Mouse (Mus musculus): ENCODE data around the gene Dcp1b.
A peak's percentile ranks its signal among the peaks of the same experiment; 100 is the strongest.
"Not testable (repeated sequence)": the region's sequence is repeated elsewhere in the genome, so short reads cannot be mapped to it uniquely, and the experiment has no call there.

Dcp1b gene

DNA sequence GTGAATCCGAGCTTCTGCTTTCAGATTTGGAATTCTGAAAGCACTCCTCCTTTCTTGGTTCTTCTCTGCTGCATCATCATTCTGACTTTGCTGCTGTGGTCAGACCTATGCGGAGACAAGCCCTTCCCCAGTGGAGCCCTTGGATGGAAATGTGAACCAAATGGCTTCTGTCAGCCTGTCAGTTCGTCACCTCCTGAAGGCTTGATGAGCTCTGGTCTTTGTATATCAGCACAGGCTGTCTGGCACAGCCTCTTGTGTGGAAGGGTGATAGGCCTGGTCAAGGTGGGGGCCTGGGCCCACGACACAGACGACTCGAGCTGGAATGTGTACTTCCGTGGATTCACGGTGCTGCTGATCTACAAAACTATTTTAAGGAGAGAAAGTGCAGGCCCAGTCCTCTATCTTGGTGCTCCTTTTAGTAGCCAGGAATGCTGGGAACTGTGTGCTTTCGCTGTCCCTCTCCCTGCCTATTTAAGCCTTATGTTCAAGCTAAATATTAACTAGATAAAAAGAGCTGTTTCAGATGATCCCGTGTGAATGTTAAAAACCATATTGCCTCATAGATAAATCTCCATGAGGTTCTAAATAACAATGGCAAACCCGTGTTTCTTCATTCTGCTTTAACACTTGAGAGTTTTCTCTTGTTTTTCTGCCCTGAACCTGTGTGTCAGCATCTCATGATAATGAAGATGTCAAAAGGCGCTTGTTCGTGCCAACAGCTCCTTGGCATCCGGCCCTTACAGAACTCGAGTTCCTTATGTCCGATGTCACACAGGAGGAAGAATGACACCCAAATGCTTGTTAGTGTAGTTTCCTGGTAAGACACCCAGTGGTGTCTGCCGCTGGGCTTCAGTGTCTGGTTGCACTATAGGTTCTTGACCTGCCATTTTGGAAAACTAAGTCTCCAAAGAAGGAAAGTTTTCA lies 21.6 kb downstream of the Dcp1b start, which contains the start of gene Cacna1c:
Gene Cacna1c (minus strand): TSS at position 37 of the 924 bp plus-strand sequence.
- no peak for DNase-seq (ENCODE audit: low spot score)

DNA sequence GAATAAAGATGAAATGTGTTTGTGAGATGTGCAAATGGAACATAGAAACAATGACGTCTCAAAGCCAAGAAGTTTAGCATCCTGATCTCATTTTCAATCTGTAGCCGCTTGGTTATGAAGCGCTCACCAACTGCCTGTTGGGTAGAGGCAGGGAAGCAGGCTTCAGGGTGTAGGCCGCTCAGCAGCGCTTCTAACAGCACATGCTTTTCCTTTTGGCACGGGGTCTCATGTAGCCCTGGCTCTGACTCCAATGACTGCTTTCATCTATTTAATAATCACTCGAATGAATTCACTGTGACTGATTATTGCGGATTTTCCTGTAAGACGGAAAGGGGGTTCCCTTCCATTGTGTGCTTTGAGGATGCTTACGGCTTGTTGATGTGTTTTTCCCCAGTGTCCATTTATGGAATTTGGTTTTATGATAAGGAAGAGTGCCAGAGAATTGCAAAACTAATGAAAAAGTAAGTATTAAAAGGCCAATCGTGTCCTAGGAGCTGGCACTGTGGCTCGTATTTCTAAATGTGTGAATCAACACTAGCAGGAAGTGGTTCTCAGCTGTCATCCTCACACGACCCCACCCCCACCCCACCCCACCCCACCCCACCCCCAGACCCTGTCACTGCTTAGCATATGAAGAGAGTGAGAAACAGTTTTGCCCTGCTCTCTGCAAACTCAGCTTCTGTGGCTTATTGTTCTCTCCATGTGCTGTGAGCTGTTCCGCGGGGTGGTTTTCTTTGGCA lies 23.7 kb downstream of the Dcp1b start:
- DNase-seq (ENCODE audit: low spot score): no peak

DNA sequence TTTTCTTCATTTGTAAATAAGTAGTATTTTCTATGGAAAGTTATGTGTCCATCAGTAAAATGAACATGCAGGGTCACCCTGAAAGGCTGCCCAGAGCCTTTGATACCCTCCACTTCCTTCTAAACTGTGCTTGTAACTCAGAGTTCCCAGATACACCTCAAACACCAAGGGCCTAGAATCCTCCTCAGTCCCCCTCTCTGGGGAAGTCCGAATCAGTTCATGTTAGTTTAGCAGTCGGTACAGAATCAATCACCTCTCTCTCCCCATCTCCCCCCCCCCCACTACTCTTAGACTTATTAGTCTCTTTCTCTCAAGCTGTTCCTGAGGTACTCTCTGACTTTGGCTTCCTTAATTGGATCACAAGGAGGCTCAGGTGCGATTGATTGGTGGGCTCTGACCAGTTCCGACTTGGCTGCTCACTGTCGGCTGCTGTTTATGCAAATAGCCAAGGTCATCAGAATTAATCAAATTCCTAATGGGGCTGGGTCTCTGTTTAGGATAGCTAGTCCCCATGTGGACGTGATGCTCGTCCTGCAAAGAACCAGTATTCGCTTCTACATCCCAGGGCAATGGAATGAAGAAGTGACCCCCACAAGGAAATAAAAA lies 24.3 kb downstream of the Dcp1b start:
- no peak for DNase-seq (ENCODE audit: low spot score)

DNA sequence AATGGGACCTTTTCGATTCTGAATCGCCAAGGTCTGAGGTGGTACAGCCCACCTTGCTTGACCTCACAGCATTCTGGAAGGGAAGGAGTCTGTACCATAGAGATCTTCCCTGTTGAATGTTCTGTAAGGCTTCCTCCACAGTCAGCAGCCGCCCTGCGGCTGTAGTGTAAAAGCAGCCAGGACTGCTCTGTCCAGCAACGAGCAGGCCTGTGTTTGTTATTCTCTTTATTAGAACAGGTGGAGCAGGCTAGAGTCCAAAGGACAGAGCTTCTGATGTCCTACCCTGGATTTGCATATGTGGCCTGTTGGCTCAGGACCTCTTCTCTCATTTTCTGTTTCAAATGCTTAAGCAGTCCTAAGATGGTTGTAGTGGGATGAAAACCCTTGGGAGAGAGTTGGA lies 25.3 kb downstream of the Dcp1b start:
- no peak for DNase-seq (ENCODE audit: low spot score)

DNA sequence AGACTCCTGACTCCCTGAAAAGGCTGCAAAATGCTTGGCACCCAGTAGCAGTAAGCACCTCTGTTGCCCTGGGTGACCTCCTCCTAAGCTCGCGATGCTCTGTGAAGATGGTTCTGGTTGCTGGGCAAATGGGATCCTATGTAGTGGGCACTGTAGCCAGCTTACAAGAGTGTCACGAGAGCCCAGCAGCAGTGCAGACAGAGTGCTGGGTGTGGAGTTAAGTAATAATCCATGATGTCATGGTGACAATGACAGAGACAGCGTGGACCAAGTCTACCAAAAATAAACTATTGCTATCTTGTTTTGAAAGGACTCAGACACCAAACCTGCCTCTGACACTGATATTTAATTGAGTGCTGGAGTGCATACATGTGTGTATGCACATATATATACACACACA lies 26.5 kb downstream of the Dcp1b start:
- DNase-seq (ENCODE audit: low spot score): no peak

DNA sequence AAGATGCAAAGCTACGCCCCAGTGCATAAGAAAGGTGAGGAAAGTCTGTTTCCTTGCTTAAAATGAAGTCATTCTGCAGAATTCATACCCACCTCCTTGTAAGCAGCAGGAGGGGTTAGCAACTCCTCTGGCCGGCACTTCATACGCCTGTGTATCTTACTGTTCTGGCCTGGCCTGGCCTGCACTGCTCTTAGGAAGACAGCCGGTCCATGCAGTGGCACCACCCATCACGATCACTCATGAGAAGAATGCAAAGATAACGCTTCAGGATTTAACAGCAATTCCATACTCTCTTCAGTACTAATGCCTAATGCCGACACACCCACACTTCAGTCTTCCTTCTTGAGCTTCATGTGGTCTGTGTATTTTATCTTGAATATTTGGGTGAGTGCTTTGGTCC lies 29.2 kb downstream of the Dcp1b start:
- no peak for DNase-seq (ENCODE audit: low spot score)

DNA sequence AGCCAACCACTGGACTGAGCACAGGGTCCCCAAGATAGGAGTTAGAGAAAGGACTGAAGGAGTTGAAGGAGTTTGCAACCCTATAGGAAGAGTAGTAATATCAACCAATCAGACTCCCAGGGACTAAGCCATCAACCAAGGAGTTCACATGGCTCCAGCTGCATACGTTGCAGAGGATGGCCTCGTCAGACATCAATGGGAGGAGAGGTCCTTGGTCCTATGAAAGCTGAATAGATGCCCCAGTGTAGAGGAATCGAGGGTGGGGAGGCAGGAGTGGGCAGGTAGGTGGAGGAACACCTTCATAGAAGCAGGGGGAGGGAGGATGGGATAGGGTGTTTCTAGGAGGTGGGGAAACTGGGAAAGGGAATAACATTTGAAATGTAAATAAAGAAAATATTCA lies 29.9 kb downstream of the Dcp1b start:
- DNase-seq (ENCODE audit: low spot score): no peak

DNA sequence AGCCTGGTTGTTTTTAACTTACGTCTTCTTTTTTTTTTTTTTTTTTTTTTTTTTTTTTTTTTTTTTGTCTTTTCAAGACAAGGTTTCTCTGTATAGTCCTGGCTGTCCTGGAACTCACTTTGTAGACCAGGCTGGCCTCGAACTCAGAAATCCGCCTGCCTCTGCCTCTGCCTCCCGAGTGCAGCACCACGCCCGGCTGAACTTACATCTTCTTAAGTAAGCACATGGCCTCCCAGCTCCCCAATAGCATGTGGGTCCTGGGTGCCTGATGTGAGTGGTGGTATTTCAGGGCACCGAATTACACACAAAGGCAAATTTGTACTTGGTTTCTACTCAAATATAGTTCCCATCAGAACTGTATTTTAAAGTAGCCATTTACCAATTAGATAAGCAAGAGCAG lies 31.0 kb downstream of the Dcp1b start:
- DNase-seq (ENCODE audit: low spot score): not testable (repeated sequence)

DNA sequence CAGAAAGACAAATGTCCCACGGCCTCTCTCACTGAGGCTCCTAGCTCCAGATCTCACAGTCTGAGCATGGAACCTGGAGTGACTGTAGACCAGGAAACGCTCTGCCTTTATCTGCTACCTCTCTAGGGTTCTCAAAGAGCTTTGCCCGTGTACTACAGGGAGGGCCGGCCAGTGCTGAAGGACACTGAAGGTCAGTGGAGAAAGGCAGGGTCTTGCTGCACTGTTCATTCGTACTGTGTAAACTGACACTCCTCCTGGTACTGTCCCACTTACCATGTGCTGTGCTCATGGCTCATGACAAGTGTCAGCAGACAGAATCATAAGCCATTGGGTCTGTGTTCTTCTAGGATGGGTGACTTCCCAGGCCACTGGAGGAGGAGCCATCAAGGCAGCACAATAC lies 38.3 kb downstream of the Dcp1b start:
- DNase-seq (ENCODE audit: low spot score): no peak

DNA sequence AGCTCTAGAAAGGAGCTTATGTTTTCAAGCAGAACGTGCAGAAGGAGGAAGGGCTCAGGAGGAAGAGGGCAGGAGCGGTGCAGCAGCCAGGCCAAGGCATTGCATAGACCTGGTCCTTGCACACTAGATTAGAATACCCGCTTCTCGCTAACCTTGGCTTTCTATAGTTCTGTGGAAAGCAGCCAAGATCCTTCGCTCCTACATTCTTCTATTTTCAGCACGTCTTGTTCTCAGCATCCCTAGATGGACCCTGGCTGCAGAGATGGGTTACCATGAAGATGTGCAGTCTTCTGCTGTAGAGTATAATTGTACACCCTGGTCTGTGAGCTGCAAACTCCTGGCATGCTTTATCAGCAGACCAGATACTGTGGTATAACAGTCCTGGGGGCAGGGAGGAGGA lies 39.1 kb downstream of the Dcp1b start:
- no peak for DNase-seq (ENCODE audit: low spot score)

DNA sequence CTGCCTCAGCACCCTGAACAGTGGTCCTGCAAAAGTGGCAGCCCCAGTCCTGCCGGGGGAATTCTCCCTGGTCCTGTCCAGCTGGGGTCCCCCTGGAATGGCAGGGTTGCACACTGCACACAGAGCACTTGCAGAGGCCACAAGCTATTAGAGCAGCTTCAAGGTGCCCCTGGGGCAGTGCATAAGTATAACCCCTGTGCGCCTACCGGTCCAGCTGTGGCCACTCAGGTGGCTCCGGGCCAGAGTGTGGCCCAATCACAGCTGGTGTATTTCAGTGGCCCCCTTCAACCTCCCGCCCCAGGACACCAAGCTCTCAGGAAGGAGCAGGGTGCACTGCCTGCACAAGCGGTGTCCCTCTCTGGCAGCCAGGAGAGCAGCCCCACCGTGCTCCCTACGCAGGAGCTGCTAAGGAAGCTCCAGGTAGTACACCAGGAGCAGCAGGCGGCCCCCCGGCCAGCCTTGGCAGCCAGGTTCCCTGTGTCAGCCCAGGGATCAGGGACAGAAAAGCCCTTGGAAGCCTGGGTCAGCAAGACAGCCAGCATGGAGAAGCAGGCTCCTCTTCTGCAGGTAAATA lies 40.1 kb downstream of the Dcp1b start:
- DNase-seq (ENCODE audit: low spot score): no peak

DNA sequence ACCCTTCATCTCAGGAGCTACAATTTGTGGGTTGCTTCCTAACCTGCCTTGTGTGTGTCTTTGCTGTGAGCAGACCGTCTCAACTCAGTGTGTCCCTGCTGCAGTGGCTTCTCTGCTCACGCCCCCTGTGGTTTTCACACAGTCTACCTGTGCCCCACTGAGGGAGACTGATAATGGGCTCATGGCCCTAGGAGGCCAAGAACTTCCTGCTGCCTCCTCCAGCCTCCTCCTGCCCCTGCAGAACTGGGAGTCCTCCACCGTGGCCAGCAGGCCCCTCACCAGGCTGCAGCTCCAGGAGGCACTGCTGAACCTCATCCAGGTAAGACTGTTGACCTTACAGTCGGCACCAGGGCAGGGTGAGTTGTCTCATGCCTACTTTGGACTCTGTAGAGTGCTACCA lies 42.6 kb downstream of the Dcp1b start:
- DNase-seq (ENCODE audit: low spot score): no peak

DNA sequence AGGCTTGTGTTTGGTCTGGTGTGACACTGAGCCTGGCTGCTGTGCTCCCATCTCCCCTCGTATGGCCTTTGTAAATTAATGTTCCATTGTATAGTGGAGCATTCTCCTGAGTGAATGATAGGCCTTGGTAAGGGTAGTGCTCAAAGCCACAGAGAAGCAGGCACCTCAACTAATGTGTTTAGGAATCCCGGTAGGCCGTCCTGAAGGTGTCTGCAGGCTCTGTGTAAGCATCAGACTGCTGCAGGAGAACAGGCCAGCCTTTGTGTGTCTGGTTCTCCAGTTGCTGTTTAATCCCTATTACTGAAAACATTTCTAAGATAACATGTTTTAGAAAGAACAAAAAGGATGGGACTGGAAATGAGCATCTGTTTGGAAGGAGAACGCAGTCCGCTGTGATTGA lies 43.5 kb downstream of the Dcp1b start:
- no peak for DNase-seq (ENCODE audit: low spot score)

DNA sequence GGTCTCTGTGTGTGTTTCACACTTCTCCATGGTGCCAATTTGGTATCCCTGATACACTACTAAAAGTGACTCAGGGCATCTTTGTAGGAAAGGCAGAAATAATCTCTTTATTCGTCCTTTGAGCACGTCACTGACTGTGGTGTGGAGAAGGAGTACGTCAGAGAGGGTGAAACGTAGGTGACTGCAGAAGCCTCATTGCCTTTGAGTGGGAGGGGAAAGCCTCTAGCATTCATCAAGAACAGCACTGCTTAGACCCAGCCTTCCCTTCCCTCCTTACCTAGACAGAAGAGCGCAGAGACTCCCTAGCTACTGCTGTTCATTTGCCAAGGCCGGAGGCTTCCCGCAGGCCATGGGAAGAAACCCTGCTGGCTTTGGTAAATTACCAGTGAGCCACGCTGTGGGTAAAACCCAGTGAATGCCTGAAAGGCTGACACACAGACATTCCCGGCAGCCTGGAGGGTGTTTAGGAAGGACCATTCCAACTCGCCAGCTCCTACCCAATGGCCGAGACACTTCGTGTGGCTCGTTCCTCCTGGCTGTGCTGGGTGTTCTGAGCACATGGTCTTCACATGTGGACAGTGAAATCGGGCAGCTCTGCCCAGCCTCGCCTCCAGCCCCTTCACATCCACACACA lies 44.3 kb downstream of the Dcp1b start:
- no peak for DNase-seq (ENCODE audit: low spot score)

DNA sequence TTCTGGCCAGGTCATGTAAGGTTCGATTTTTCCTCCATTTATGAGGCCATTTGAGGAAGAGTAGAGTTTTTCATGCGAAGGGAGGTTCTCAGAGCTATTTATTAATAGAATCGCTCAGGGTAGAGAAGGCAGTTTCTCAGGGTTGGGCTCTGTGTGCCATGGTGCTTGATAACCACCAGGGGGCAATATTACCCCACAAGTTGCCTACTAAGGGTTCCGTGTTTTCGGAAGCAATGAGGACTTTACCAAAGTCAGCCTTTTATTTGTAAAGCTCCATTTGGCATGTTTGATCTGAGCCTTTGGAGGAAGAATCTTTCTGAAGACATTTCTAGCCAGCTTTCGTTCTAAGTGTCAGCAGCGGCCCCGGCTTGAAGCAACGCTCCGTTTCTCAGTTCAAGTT lies 45.2 kb downstream of the Dcp1b start:
- DNase-seq (ENCODE audit: low spot score): peak; percentile 88

DNA sequence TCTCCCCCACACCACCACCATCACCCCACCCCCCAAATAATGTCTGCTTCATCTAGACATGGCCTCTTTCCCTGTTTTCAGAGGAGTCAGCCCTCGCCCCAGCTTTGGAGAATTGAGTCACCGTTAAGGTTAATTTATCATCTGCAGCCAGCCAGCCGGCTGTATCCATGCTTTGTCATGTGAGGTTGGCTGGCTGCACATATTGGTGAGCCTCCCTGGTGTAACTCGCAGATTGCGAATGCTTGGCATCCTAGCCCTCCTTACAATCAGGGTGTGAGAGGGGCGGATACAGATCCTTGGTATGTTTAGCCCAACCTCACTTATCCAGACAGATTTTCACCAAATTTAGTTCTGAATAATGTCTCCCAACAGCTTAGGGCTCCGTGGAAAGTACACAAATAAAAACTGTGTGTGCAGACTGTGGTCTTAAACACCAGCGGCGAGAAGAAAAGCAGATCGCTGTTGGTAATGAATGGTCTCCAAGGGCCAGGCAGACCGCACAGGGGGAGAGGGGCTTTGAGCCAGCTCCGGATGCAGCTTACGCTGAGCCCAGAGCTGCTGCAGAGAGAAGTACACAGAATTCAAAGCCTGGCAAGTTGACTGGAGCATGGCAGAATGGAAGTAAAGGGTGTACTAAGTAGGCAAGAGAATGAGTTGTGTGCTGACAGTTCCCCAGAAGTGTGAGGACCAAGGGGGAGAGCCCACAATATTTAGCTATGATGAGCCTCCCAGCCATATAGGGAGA lies 49.6 kb downstream of the Dcp1b start:
- DNase-seq (ENCODE audit: low spot score): no peak

DNA sequence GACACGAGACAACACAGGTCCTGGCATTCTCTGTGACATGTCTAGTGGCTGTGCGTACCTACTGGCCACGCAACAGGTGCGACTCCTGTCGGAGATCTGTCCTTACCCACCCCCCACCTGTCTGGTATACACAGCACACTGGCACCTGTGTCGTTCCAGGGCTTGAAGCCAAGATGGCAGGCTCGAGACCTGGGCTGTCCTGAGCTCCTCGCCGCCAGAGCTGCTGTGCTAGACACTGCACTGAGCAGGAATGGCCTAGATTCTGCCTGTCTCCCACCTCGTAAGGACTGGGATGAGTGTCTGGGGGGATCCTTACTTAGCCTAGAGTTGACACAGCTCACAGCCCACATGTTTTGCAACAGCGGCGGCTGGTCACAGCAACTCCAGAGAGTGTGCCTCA lies 50.2 kb downstream of the Dcp1b start:
- DNase-seq (ENCODE audit: low spot score): no peak

DNA sequence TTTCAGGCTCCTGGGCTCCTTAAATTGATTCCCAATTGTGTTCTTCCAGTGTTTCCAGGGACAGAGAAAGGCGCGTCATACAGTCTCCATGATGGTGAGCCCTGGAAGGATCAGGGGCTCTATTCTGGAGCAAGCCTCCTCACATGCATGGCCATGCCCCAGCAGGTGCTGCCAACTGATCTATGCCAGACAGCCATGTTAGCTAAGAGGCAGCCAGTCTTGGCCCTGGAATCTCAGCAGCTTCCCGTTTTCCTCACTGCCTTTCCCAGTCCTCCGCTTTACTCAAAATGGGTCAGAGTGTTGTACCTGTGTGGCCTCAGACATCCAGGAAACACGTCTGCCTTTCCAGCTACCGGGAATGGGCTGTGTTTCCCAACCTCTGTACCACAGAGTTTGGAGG lies 50.7 kb downstream of the Dcp1b start:
- DNase-seq (ENCODE audit: low spot score): no peak

DNA sequence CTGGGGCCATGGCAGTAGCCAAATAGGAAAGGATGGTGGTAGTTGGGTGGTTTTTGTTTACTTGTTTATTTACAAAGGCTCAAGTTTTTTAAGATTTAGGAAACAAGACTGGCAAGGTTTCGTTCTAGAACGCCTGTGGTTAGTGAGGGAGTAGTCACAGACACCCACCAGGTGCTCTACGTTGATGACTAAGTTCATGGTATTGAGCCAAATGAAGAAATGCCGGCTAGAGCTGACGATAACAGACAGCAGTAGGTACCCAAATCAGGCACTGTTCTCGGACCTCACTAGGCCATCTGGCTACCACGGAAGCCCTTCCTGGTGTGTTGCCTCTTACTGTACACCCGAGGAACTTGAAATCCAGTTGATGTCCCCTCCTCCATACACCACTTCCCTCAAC lies 51.9 kb downstream of the Dcp1b start:
- no peak for DNase-seq (ENCODE audit: low spot score)

DNA sequence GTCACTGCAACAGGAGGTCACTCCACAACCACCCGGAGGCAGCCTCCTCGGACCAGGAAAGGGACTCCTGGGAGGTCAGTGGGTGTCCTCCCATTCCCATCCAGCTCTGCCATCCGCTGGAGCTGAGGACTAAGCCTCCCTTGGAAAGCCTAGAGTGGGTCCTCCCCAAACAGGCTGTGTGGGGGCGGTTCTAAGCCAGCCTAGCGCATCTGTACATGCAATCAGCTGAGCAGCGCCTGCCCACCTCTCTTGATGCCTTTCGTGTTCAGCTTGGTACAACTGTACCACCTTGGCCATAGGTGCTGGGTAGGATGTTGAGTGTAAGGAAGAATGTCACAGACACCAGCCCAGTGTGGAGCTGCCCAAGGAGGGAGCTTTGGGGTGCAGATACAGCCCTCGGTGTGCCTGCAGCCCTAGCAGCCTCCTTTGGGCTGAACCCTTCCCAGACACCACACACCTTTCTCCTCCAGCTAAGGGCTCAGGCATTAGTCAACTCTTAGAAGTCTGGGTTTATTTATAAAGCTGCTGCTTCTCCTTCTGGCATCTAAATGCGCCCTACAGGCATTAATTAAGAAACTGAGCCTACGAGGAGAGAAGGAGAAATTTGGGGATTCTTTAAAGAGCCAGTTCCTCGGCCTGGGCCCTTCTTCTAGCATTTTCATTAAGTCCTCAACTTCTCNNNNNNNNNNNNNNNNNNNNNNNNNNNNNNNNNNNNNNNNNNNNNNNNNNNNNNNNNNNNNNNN lies 54.0 kb downstream of the Dcp1b start:
- DNase-seq (ENCODE audit: low spot score): no peak

DNA sequence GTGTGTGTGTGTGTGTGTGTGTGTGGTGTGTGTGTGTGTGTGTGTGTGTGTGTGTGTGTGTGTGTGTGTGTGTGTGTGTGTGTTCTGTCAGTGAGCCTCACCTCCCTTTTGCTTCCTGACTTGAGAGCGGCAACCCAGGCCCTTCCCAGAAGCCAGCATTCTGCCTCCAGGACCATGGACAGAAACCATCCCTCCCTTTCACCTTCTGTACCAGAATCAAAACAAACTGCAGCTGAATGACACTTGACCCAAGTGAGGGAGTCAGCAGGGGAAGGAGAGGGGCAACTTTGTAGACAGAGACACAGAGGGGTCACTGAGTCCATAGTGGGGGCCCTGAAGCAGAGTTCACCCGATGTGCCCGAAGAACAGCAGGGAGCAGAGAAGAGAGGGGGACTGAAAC lies 58.0 kb downstream of the Dcp1b start:
- peak; percentile 80 for DNase-seq (ENCODE audit: low spot score)

Measured in adipocyte (in vitro differentiated cells).